Mouse (Mus musculus) hindbrain, embryonic 10.5 days (tissue): Measurements from ENCODE around the gene Ntng1. TPM values are rescaled to one million over a fixed set of nuclear protein-coding genes. Genes with fewer than 3 reads are reported as not detected.

ENCODE experiments used
- polyA plus RNA-seq: library from polyadenylated mRNA; unstranded; fragments of >200 nt; fragmentation: Nextera tagmentation; extraction: Ambion mirVana; gene quantifications from 2 replicates; pipeline ENCODE4 v1.2.1, GENCODE M21; 2016

The Ntng1 gene
- polyA plus RNA-seq, 1 experiment from 2014 or later = 5.3 TPM

Other genes with a start within 250 kb of the Ntng1 start
- 28.7 and 30.5 TPM in 2 replicates for gene Prmt6, start 107.0 kb upstream of the Ntng1 start, polyA plus RNA-seq